Mouse (Mus musculus) spleen, adult 10 weeks (tissue): ENCODE measurements around the gene Olfr130. TPM values are rescaled to one million over a fixed set of nuclear protein-coding genes. Genes with fewer than 3 reads are reported as not detected.

Experiments used
- polyA plus RNA-seq: library from polyadenylated mRNA; stranded (reverse); fragments of 350-450 nt; fragmentation: Illumina TruSeq; extraction: RNeasy Lipid Tissue Mini Kit (QIAGEN cat#74804); gene quantifications from one replicate; pipeline ENCODE4 v1.2.3, GENCODE M21; 2015; ENCODE audit warnings: low replicate concordance; ENCODE audit not compliant: insufficient read depth

Olfr130 gene
- polyA plus RNA-seq: not detected

DNA sequence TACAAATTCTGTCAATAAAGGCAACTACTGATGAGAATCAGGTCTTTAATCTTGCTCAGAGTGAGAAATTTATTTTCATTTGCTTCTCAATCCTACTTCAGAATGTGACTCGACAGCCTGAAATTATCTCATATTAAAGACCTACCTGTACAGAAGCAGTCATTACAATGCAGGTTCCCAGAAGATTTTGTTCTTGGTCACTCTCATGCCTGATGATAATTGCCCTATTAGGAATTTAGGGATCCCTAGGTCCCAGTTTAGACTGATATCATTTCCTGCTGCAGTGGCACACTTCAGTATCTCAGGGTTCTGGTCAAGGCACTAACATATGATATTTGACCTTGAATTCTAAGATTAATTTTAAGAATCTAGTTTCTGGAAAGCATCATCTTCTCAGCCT is at the start of gene Olfr130:
Gene Olfr130, plus strand, starts transcription at position 301 of the 400 bp plus-strand sequence.

DNA sequence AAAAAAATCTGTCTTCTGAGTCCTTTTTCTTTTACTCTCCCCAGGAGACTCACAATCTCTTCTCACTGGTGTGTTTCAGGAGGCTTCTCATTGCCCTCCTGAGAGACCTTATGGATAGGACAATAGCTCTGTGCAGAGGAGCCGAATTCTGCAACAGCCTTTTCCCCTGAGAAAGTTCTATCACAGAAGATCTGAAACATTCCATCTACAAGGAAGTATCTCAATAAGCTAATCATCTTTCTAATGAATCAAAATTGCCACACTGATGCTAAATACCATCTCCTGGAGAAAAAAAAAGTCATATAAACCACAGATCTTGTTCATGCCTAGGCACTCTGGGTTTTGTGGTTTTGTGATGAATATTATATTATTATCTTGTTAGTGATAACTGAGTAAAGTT is 3.7 kb upstream of the Olfr130 start, which contains the start of gene Olfr129:
Gene Olfr129, minus strand, starts transcription at position 101 of the 400 bp plus-strand sequence.

DNA sequence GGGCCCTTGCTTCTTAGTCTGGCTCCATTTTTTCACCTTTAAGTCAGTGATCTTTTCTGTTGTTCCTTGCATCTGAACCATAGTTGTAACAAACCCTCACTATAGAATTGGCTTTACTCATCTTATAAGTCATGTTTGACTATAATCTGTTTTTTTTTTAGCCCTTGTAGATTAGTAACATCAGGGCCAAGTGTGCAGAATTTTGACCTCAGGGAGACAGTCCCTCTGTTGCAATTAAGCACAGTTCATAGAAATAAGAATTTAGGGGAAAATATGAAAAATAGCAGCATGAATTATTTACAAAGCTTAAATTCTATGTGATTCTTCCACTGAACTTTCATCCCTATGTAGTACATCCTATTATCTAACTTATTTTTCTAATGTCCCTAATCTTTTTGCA is 24.9 kb downstream of the Olfr130 start, which contains the start of gene Olfr131:
Gene Olfr131, minus strand, starts transcription at position 101 of the 400 bp plus-strand sequence.

Other genes with a start within 250 kb of the Olfr130 start
- gene Olfr125, start 231.0 kb upstream of the Olfr130 start, polyA plus RNA-seq: not detected
- gene Olfr126, start 216.4 kb upstream of the Olfr130 start, polyA plus RNA-seq: not detected
- not detected for gene Olfr127, start 163.5 kb upstream of the Olfr130 start, polyA plus RNA-seq
- gene Olfr128, start 143.4 kb upstream of the Olfr130 start, polyA plus RNA-seq: not detected
- not detected for gene Olfr761, start 110.8 kb upstream of the Olfr130 start, polyA plus RNA-seq
- not detected for gene Olfr129, start 3.8 kb upstream of the Olfr130 start, polyA plus RNA-seq
- gene Olfr131, start 24.8 kb downstream of the Olfr130 start, polyA plus RNA-seq: not detected
- gene Olfr132, start 70.6 kb downstream of the Olfr130 start, polyA plus RNA-seq: not detected
- not detected for gene Olfr133, start 81.4 kb downstream of the Olfr130 start, polyA plus RNA-seq
- not detected for gene Olfr134, start 107.5 kb downstream of the Olfr130 start, polyA plus RNA-seq
- not detected for gene Olfr135, start 140.4 kb downstream of the Olfr130 start, polyA plus RNA-seq
- gene Olfr138, start 197.1 kb downstream of the Olfr130 start, polyA plus RNA-seq: not detected
- not detected for gene Olfr137, start 243.6 kb downstream of the Olfr130 start, polyA plus RNA-seq